Mouse (Mus musculus): ENCODE results near the gene Srl. TPM values are rescaled to one million over a fixed set of nuclear protein-coding genes. Genes with fewer than 3 reads are reported as not detected.

Srl gene
- polyA plus RNA-seq, 1 experiment from 2014 or later = 4.4 TPM

DNA sequence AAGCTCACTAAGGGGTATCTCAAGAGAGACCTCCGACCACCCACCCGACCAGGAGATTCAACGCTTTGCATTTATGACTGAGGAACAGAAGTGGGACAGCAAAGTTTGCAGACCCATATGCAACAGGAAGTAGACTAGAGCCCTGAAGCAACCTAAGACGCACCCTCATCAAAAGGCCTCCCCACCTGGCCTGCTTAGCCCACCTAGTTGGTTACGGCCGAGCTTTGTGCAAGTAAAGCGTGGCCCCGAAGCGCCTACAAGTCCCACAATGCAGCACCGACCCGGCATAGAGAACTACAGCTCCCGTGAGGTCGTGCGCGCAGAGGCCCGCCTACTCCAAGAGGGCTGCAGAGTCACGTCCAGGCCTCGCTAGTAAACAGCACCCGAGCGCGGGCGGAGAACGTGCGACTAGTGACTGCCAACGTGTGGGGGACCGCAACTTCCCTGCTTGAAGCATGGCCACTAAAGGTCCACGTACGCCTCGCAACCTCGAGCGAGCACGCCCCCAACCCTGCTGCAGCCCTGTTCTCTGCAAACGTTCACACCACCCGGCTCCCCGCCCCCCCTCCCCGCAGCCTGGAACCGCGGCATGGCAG, 16.9 kb upstream of the Srl start:
- Histone ChIP-seq H3K4me1 (ENCODE audit: control insufficient read depth, low read depth, low read length) (peaks cover 58% of the 10 kb centered on the region), H3K4me2 (ENCODE audit: low read depth, low read length) (peak overlapping the region; percentile 100), H3K9ac (ENCODE audit: low read depth, low read length) (peak overlapping the region; percentile 80), H3K9me3 (replicated peaks; ENCODE audit: control insufficient read depth, low read length) (no peaks in the 10 kb centered on the region), H3K27ac (ENCODE audit: low read length) (peak overlapping the region; percentile 91), H3K36me3 (ENCODE audit: control insufficient read depth, insufficient read depth) (no peaks in the 10 kb centered on the region), H3K27me3 (ENCODE audit: control insufficient read depth, insufficient read depth, low read depth, low read length) (no peaks in the 10 kb centered on the region), H3K4me3 (ENCODE audit: low read depth, low read length) (peak overlapping the region; percentile 77)
- peak; percentile 91 for ATAC-seq (ENCODE audit: low read depth)
- WGBS (ENCODE audit: insufficient replicate concordance) = under 1% methylated on average over 38 of the region's 38 CpGs

DNA sequence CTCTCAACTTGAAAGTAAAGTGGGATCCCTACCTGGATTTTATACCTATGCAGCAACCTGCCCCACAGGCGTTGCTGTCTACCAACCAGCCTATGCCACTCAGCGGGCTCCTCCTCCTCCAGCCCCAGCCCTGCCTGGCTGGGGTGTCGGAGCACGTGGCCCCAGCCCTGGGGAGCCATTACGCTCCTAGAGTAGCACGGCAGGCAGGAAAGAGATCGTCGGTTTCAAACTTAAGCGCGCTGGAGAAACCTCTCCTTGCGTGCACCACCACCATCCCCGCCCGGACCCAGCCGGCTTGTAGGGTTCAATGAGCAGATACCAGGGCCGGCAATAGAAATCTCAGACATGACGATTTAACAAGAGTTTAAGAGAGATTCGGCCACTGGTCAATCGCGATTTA, 16.3 kb upstream of the Srl start:
- Histone ChIP-seq H3K4me3 (ENCODE audit: low read depth, low read length) (peak overlapping the region; percentile 77), H3K4me2 (ENCODE audit: low read depth, low read length) (peak overlapping the region; percentile 100), H3K9me3 (replicated peaks; ENCODE audit: control insufficient read depth, low read length) (no peaks in the 10 kb centered on the region), H3K27me3 (ENCODE audit: control insufficient read depth, insufficient read depth, low read depth, low read length) (no peaks in the 10 kb centered on the region), H3K27ac (ENCODE audit: low read length) (peak overlapping the region; percentile 80), H3K36me3 (ENCODE audit: control insufficient read depth, insufficient read depth) (no peaks in the 10 kb centered on the region), H3K4me1 (ENCODE audit: control insufficient read depth, low read depth, low read length) (peaks cover 64% of the 10 kb centered on the region), H3K9ac (ENCODE audit: low read depth, low read length) (peak overlapping the region; percentile 80)
- ATAC-seq (ENCODE audit: low read depth) = peak; percentile 67
- WGBS (ENCODE audit: insufficient replicate concordance) = 0% methylated on average over 19 of the region's 19 CpGs

DNA sequence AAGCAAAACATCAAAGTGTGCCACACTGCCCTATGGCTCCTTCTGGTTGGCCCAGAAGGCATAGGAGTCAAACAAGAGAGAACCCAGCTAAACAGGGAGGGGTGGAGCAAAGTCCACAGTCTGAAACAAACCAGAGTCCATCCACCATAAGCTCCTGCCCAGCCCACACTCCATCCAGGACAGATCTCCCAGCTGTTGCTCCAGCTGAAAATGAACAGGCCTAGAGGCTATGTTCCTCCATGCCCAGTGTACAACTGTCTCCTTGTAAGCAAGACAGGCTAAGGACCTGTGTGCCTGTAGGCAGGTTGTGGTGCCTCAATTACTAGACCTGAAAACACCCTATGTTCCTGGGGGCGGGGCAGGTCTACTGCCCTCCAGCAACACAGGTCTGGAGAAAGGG, 15.5 kb upstream of the Srl start:
- H3K4me1 ChIP-seq (ENCODE audit: control insufficient read depth, low read depth, low read length) = peaks cover 72% of the 10 kb centered on the region
- WGBS (ENCODE audit: insufficient replicate concordance) = 41% methylated on average over 1 of the region's 1 CpGs
- H3K27ac ChIP-seq (ENCODE audit: low read length) = peak overlapping the region; percentile 80
- peak overlapping the region; percentile 80 for H3K9ac ChIP-seq (ENCODE audit: low read depth, low read length)
- H3K27me3 ChIP-seq (ENCODE audit: control insufficient read depth, insufficient read depth, low read depth, low read length) = no peaks in the 10 kb centered on the region
- no peaks in the 10 kb centered on the region for H3K36me3 ChIP-seq (ENCODE audit: control insufficient read depth, insufficient read depth)
- peak overlapping the region; percentile 100 for H3K4me2 ChIP-seq (ENCODE audit: low read depth, low read length)
- peak overlapping the region; percentile 77; the same call in 1 of the 2 replicates for H3K4me3 ChIP-seq (ENCODE audit: low read depth, low read length)
- no peaks in the 10 kb centered on the region for H3K9me3 ChIP-seq (replicated peaks; ENCODE audit: control insufficient read depth, low read length)
- no peak for ATAC-seq (ENCODE audit: low read depth)

DNA sequence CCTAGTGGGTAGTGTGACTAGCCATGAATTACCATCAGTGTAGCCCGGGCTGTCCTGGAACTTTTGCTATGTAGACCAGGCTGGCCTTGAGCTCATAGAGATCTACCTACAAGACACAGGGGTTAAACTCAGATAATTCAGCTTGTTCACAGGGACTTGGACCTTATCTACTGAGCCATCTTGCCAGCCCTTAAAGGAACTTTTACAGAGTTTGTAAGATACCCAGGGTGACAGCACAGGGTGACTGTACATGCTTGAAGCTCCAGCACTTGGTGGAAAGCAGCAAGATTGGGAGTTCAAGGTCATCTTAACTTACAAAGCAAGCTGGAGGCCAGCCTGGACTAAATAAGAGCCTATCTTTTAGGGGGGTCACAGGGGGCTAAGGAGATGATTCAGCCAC, 13.9 kb upstream of the Srl start:
- H3K36me3 ChIP-seq (ENCODE audit: control insufficient read depth, insufficient read depth) = no peaks in the 10 kb centered on the region
- H3K9ac ChIP-seq (ENCODE audit: low read depth, low read length) = no peak overlapping the region
- peak overlapping the region; percentile 12 for H3K27ac ChIP-seq (ENCODE audit: low read length)
- H3K4me1 ChIP-seq (ENCODE audit: control insufficient read depth, low read depth, low read length) = peaks cover 74% of the 10 kb centered on the region
- no peak overlapping the region for H3K4me3 ChIP-seq (ENCODE audit: low read depth, low read length)
- WGBS (ENCODE audit: insufficient replicate concordance) = 62% methylated on average over 1 of the region's 1 CpGs
- H3K9me3 ChIP-seq (replicated peaks; ENCODE audit: control insufficient read depth, low read length) = no peaks in the 10 kb centered on the region
- H3K4me2 ChIP-seq (ENCODE audit: low read depth, low read length) = no peak overlapping the region
- no peaks in the 10 kb centered on the region for H3K27me3 ChIP-seq (ENCODE audit: control insufficient read depth, insufficient read depth, low read depth, low read length)
- ATAC-seq (ENCODE audit: low read depth) = no peak

DNA sequence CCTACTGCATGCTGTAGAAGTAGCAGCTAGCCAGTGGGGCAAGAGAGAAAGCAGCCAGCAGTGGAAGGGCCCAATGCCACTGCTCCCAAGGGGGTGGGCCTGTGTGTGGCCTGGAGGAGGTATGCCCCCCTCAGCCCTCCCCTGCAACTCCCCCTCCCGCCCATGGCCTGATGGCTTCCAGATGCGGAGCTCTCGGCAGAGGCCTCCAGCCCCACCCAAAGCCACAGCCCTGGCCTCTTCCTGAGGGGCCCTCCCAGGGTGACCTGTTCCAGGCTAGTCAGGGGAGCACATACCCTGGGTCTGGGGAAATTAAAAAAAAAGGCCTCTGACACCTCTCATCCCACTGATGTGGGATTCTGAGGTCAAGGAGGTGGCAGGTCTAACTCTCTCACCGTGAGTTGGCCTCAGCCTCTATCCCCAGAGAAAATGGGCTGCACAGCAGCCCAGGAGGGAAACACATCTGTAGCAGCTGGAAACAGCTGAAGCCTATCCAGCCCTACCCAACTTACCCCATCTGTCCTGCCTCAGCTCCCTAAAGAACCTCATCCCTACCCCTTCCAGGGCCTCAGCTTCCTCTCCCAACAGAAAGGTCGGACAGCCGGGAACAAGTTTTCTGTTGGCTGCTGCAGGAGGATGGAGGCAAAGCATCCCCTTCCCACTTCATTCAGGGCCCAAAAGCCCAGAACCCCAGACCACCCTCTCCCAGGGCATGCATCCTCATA, 11.4 kb upstream of the Srl start:
- 16% methylated on average over 6 of the region's 6 CpGs for WGBS (ENCODE audit: insufficient replicate concordance)
- peaks cover 66% of the 10 kb centered on the region for H3K4me1 ChIP-seq (ENCODE audit: control insufficient read depth, low read depth, low read length)

DNA sequence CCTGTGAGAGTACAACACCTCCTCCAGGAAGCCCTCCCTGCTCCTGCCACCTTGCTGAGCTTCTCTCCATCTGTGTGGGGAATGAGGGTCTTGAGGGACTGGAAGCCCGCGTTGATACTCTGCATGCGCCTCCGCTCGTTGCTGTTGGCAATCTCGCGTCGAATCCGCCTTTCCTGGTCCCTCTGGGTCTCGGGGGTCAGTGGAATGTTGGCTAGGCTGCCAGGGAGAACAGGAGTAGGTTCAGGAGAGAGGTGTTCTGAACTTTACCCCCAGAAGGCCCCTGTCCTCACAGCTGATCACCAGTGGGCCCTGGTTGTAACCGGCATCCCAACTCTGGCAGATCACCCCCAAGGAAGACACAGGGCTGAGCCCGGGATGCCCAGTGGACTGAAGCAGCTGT, 10.3 kb upstream of the Srl start:
- Histone ChIP-seq H3K4me1 (ENCODE audit: control insufficient read depth, low read depth, low read length) (peaks cover 56% of the 10 kb centered on the region), H3K9me3 (replicated peaks; ENCODE audit: control insufficient read depth, low read length) (no peaks in the 10 kb centered on the region), H3K27me3 (ENCODE audit: control insufficient read depth, insufficient read depth, low read depth, low read length) (no peaks in the 10 kb centered on the region), H3K36me3 (ENCODE audit: control insufficient read depth, insufficient read depth) (peaks cover 9% of the 10 kb centered on the region), H3K4me3 (ENCODE audit: low read depth, low read length) (no peak overlapping the region), H3K4me2 (ENCODE audit: low read depth, low read length) (no peak overlapping the region; the same call in 1 of the 2 replicates), H3K9ac (ENCODE audit: low read depth, low read length) (no peak overlapping the region; the same call in 1 of the 2 replicates), H3K27ac (ENCODE audit: low read length) (peak overlapping the region; percentile 59)
- no peak for ATAC-seq (ENCODE audit: low read depth)
- WGBS (ENCODE audit: insufficient replicate concordance) = 80% methylated on average over 12 of the region's 12 CpGs

More for the DNA sequence above, 11.4 kb upstream of the Srl start:
- no peaks in the 10 kb centered on the region for H3K9me3 ChIP-seq (replicated peaks; ENCODE audit: control insufficient read depth, low read length)
- H3K4me2 ChIP-seq (ENCODE audit: low read depth, low read length) = peak overlapping the region; percentile 77
- H3K9ac ChIP-seq (ENCODE audit: low read depth, low read length) = peak overlapping the region; percentile 63
- peak; percentile 85 for ATAC-seq (ENCODE audit: low read depth)
- H3K4me3 ChIP-seq (ENCODE audit: low read depth, low read length) = peak overlapping the region; percentile 42
- no peaks in the 10 kb centered on the region for H3K27me3 ChIP-seq (ENCODE audit: control insufficient read depth, insufficient read depth, low read depth, low read length)
- peak overlapping the region; percentile 59 for H3K27ac ChIP-seq (ENCODE audit: low read length)
- H3K36me3 ChIP-seq (ENCODE audit: control insufficient read depth, insufficient read depth) = peaks cover 4% of the 10 kb centered on the region

DNA sequence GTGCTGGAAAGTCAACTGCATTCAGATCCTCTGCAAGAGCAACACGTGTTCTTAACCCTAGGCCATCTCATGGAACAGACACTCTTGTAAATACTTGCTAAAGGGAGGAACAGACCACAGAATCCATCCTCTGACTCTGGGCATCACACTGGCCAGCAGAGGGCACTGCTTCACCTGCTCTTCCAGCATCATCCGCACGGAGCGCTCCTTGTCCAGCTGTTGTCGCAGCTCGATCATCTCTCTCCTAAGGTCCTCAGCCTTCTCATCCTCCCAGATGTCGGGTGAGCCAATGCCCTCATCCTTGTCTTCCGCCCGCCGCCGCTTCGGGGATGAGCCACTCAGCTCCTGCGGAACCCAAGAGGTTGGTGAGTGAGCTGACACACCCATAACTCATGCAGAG, 9.4 kb upstream of the Srl start:
- Histone ChIP-seq H3K4me3 (ENCODE audit: low read depth, low read length) (no peak overlapping the region), H3K4me1 (ENCODE audit: control insufficient read depth, low read depth, low read length) (peaks cover 47% of the 10 kb centered on the region), H3K9ac (ENCODE audit: low read depth, low read length) (no peak overlapping the region), H3K27ac (ENCODE audit: low read length) (no peak overlapping the region), H3K27me3 (ENCODE audit: control insufficient read depth, insufficient read depth, low read depth, low read length) (no peaks in the 10 kb centered on the region), H3K9me3 (replicated peaks; ENCODE audit: control insufficient read depth, low read length) (no peaks in the 10 kb centered on the region), H3K4me2 (ENCODE audit: low read depth, low read length) (no peak overlapping the region), H3K36me3 (ENCODE audit: control insufficient read depth, insufficient read depth) (peaks cover 12% of the 10 kb centered on the region)
- WGBS (ENCODE audit: insufficient replicate concordance) = 34% methylated on average over 13 of the region's 13 CpGs
- peak; percentile 36 for ATAC-seq (ENCODE audit: low read depth)

DNA sequence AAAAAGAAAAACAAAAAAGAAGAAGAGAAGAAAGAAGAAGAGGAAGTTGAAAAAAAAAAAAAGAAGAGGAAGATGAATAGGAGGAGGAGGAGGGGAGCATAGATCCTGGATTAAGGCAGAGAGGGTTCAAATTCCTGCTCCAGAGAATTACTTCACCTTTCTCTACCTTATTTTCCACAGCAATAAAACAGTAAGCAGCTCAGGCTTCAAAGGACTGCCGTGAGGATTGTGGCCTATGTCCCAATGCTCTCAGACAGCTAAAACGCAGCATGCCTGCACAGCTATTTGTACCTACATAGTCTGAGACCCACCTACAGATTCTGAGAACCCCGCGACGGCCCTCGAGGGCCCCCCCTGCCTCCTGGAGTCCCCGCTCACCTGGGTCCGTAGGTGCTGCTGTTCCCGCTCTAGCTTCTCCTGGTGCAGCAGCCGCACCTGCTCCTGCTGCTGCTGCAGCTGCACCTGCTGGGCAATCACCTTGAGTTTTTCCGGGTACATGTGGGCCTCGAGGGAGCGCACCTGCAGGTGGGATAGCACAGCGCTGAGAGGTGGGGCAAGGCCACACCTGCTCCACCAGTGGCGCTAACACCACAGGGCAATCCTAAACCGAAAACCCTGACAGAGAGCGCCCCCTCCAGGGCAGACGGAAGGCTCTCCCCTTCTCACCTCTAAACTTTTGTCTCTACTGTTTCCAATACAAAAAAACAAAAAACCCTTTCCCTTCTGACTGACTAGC, 7.5 kb upstream of the Srl start:
- no peak for ATAC-seq (ENCODE audit: low read depth)
- H3K9ac ChIP-seq (ENCODE audit: low read depth, low read length) = no peak overlapping the region
- H3K27me3 ChIP-seq (ENCODE audit: control insufficient read depth, insufficient read depth, low read depth, low read length) = no peaks in the 10 kb centered on the region
- WGBS (ENCODE audit: insufficient replicate concordance) = 80% methylated on average over 18 of the region's 18 CpGs
- no peak overlapping the region for H3K4me2 ChIP-seq (ENCODE audit: low read depth, low read length)
- peaks cover 20% of the 10 kb centered on the region for H3K36me3 ChIP-seq (ENCODE audit: control insufficient read depth, insufficient read depth)
- peaks cover 28% of the 10 kb centered on the region for H3K4me1 ChIP-seq (ENCODE audit: control insufficient read depth, low read depth, low read length)
- no peaks in the 10 kb centered on the region for H3K9me3 ChIP-seq (replicated peaks; ENCODE audit: control insufficient read depth, low read length)
- no peak overlapping the region for H3K4me3 ChIP-seq (ENCODE audit: low read depth, low read length)
- H3K27ac ChIP-seq (ENCODE audit: low read length) = no peak overlapping the region

DNA sequence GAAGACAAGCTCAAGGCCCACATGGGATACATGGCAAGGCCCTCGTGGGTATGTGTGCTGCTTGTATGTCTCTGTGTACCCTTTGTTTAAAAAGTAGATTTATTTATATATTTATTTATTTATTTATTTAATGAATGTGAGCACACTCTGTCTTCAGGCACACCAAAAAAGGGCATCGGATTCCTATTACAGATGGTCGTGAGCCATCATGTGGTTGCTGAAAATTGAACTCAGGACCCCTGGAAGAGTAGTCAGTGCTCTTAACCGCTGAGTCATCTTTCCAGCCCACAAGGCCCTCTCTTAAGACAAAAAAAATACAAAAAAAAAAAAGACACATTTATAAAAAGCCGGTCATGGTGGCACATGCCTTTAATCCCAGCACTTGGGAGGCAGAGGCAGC, 6.0 kb upstream of the Srl start:
- Histone ChIP-seq H3K9ac (ENCODE audit: low read depth, low read length) (no peak overlapping the region), H3K4me2 (ENCODE audit: low read depth, low read length) (no peak overlapping the region), H3K9me3 (replicated peaks; ENCODE audit: control insufficient read depth, low read length) (no peaks in the 10 kb centered on the region), H3K36me3 (ENCODE audit: control insufficient read depth, insufficient read depth) (peaks cover 20% of the 10 kb centered on the region), H3K27me3 (ENCODE audit: control insufficient read depth, insufficient read depth, low read depth, low read length) (no peaks in the 10 kb centered on the region), H3K4me3 (ENCODE audit: low read depth, low read length) (no peak overlapping the region), H3K4me1 (ENCODE audit: control insufficient read depth, low read depth, low read length) (peaks cover 14% of the 10 kb centered on the region), H3K27ac (ENCODE audit: low read length) (no peak overlapping the region)
- WGBS (ENCODE audit: insufficient replicate concordance) = 73% methylated on average over 5 of the region's 5 CpGs
- ATAC-seq (ENCODE audit: low read depth) = no peak

Data from liver, embryonic 16.5 days (tissue).